Mouse (Mus musculus) c-Kit-positive CD71-positive TER-119-positive erythroid progenitor cells, embryonic 14.5 days (primary cell): Measurements from ENCODE around the gene Slc5a1.

ENCODE experiments used
- DNase-seq: peaks from one replicate; pipeline ENCODE4 v3.0.0-alpha.2; 2013; ENCODE audit warnings: low spot score

Slc5a1 gene

DNA sequence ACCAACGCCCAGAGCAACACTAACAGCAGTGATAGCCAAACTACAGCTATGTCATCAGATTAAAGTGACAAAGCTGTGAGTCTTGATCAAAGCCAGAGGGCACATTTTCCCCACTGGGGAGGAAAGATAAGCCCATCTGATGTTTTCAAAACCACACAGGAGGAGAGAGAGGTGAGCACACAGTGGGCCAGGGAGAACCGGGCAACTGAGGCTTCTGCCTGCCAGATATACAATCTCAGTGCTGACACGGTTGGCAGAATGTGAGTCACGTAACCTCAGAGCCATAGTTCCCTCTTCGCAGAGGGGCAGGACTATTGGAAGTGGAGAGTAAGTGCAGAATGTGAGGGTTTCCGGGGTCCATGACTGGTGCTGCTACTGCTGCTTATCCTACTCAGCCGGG is 89.5 kb downstream of the Slc5a1 start:
- no peak for DNase-seq

DNA sequence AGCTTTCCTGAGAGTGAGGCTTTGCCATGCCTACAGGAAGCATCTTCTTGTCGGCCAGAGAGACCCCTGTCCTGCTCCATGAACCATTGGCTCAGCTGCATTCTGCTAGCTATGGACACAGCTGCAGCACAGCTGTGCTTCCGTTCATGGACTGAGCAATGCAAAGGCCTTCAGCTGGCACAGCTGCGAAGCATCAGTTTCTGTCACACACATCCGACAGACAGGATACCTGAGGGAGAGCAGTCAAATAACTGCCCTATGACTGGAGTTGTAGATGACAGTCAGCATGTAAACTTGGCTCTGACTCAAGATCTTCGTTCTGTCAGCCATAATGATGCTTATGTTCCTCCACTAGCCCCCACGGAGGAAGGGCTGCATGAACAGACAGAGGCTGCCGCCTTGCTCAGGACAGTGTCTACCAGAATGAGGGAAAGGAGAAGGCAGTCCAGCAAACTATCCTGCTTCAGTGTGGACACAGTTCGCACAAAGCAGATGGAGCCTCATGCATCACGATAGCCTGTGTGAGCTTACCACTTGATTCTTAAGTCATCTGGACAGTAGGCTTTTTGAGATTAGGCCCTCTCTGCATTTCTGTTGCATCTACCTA is 91.3 kb downstream of the Slc5a1 start:
- DNase-seq, result no peak

DNA sequence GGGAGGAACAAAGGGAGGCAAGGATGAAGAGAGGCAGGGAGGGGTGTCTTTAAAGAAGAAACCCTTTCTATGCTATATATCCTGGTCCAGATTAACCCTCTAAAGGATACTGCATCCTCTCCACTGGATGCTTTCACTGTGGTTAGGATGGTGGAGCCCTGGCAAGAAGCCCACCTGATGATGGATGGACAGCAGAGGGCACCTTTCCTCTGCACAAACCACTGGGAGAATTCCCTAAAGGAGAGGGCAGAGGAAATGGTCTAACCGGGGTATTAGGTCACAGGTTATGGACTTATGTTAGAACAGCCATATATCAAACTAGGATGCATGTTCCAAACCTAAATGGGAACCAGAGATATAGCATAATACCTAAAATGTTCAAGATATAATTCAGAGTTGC is 96.1 kb downstream of the Slc5a1 start:
- no peak for DNase-seq

DNA sequence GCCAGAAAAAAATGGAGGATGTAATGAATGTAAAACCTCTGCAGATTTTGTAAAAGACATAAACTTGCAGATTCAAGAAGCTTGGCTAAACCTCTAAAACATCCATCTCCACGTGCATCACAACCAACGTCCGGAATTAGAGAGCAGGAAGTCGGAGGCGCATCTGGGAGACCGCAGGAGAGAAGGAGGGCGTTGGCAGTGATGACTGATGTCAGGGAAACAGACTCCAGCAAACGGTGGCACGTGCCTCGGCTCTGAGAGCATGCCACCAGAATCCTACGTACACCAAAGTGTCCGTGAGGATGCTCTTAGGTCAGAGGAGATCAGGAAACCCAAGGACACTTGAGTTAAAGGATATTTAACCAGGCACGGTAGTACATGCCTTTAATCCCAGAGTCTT is 97.7 kb downstream of the Slc5a1 start:
- no peak for DNase-seq

DNA sequence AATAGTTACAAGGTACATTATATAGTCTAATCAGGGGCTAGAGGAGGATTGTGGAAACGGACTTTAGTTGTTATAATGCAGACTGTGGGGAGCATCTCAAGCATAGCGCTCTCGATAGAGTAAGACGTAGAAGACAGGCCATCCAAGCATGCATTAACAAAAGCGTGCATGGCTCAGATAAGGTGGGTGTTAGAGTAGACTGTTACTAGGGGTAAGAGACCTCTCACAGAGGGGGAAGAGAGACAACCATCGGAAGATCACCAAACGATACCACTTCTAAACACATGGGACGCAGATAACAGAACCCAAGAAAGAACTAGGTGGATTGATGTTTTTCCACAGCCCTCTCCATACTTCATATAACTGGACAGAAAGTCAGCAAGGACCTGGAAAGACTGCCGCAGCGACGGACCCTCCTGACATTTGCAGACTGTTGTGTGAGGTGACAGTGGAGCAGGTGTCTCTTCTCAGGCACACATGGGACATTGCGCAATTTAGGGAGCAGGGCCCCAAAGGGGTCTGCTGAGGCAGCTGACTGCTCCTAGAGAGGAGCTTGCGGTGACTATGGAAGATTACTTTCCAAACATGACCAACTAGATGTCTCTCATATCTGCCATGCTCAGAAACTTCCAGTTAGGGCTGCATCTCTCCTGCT is 98.6 kb downstream of the Slc5a1 start:
- no peak for DNase-seq

DNA sequence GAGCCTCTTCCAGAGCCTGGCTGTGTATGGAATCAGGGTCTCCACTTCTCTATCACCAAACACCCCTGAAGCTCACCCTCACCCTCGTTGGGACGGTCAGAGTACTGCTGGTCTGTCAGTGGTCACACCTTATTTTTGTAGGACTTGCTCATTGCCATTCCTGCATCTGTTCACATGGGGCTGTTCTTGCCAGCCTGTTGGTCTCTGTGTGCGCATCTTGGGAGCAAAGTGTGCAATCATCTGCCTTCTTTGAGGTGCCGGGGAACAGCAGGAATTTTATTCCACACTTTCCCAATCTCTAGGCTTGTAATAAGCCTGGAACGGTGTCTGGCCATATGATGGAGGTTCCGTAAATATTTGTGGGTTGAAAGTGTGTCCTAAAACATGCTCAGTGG is 99.1 kb downstream of the Slc5a1 start:
- DNase-seq, result no peak

DNA sequence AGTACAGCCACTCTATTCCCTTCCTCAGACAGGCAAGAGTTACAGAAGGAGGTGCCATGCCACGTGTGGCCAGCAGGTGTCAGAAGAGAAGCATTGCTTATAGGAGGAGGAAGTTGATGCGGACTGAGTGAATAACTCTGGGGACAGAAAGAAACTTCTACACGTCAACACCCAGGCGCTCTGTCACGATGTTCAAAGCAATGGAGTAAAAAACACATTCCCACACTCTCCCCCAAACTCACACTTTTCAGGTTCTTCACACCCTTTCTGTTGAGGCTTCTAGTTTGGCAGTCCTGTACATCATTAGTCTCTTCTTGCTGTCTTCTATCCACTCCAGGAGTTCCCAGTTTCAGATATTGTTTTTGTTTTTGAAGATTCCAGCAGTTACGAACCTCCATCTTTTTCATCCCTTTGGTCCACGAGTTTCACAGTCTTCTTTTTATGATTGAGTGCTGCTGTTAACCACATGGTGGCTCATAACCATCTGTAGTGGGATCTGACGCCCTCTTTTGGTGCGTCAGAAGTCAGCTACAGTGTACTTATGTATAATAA is 99.7 kb downstream of the Slc5a1 start:
- DNase-seq, result peak; percentile 81

DNA sequence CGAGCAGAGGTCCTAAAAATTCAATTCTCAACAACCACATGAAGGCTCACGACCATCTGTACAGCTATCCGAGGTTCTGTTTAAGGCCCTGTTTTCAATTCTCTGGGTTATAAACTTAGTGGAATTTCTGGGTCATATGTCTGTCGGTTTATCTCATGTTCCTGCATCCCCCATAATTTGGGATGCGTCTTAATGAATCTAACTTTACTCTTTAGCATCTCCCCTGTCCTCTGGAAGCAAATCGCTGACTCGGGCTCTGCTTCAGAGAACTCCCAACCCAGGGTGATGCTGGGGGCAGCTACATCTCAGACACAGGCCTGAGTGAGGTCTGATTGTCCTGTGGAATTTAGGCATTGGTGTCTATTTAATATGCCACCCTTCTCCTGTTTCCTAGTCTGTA is 100.3 kb downstream of the Slc5a1 start:
- DNase-seq, result no peak

DNA sequence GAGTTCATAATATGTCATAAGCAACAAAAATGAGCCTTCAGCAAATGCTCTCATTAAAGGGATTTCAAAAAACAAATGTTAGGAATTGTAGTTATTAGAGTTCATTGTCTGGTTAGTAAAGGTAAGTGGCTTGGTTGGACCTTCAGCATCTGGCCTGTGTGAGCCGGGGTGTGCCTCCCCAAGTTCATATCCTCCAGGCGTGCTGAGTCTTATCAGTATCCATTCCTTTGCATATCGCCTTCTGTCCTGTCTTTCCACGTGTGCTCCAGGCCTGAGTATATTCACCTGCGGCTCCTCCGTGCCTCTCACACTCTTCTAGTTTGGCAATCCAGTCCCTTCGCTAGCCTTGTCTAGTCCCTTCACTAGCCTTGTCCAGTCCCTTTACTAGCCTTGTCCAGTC is 102.3 kb downstream of the Slc5a1 start:
- no peak for DNase-seq

DNA sequence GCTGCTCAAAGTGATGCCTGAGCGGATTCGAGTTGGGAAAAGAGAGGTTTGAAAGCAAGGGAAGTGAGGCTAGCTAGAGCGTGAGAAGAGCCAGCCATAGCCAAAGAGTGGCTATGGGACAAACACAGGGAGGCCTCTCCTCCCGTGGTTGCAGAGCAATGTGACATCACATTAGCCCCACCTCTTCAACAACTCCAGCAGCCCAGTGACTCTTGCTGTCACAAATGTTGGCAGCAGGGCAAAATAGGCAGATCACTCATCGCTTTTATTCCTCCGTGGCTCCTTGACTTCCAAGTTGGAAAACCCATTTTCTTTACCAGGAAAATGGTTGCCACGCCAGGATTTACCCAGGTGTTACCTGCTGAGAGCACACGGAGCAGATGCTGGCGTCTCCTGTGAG is 103.1 kb downstream of the Slc5a1 start:
- DNase-seq, result no peak

DNA sequence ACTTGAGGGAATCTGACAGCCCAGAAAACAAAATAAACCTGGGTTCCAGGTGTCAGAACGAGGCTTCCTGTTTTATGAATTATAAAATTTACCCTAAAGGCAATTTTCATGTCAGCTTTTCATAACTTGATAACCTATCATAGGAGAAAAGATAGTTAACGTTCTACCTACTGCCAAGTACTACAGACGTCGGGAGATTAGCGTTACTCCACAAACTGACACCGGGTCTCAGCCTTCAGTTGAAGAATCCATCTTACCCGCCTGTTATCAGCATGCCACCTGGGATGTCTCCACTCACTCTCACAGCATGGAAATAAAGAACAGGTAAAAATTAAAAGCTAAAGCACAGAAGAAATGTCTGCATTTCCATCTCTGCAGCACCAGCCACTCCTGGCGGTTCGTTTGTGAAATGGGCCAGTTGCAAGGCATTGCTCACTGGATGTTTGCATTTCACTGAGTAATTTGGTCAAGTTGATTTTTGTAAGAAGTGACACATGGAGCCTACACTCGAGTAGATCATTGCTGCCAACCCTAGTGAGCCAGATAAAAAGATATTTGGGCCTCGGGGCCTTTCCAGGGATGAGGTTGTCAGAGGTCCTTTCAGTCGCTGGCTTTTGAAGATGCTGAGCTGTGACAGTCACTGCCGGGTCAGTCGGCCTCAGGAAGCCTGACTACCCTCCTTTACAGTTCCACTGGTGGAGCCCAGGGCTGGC is 104.7 kb downstream of the Slc5a1 start:
- DNase-seq, result no peak

DNA sequence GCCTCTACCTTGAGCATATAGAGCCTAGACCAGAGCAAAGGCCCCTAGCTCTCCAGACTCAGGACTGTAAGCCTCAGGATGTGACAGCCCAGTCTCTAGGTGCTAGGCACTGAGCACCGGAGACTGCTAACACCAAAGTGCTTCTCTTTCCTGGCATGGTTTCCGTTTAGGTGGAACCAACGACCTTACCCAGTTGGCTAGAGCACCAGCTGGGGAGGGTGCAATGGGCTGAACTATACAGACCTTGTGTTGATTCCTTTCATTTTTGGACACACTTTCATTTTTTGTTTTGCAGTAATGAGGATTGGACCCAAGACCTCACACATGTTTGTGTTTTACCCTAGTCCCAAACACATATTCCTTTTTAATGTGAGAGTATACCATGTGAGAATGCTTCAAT is 106.5 kb downstream of the Slc5a1 start:
- no peak for DNase-seq

DNA sequence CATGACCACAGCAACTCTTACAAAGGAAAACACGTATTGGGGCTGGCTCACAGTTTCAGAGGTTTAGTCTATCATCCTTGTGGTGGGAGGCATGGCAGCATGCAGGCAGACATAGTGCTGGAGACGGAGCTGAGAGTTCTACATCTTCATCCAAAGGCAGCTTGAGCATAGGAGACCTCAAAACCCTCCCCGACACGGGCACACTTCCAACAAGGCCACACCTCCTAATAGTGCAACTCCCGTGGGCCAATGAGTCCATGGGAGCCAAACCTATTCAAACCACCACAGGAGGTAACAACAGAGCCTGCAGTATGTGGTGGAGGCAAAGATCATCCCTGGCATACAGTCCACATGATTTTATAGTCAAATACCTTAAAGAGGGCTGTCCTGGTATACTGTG is 107.2 kb downstream of the Slc5a1 start:
- no peak for DNase-seq
